Mouse (Mus musculus) adrenal gland, adult 2 months (tissue): ENCODE results near the gene Rxfp4. TPM values are rescaled to one million over a fixed set of nuclear protein-coding genes. Genes with fewer than 3 reads are reported as not detected.
"Not testable (repeated sequence)": the region's sequence is repeated elsewhere in the genome, so short reads cannot be mapped to it uniquely, and the experiment has no call there.

Source experiments
- DNase-seq: peaks from one replicate; pipeline ENCODE4 v3.0.0; 2021
- polyA plus RNA-seq: library from polyadenylated mRNA; depleted of rRNA; stranded (reverse); fragments of >200 nt; gene quantifications from 2 replicates; pipeline ENCODE4 v1.2.3, GENCODE M21; 2012; rRNA removed
- total RNA-seq, 2 experiments: library from RNA; stranded (reverse); gene quantifications; 2 replicates each; pipeline ENCODE4 v1.2.3; 2021

Gene Rxfp4
- total and polyA plus RNA-seq, 3 experiments: not detected

- DNase-seq: no peak
These were observed 43.9 kb downstream of the Rxfp4 start for GRCm38 (mm10) chr3:88609066-88609465.

- no peak for DNase-seq
These were observed 45.2 kb downstream of the Rxfp4 start for GRCm38 (mm10) chr3:88607758-88608138.

GRCm38 (mm10) chr3:88607065-88607757, 45.7 kb downstream of the Rxfp4 start:
- peak; percentile 88 for DNase-seq

GRCm38 (mm10) chr3:88605666-88606065, 47.3 kb downstream of the Rxfp4 start, which contains the start of gene Arhgef2:
Gene Arhgef2 (plus strand): TSS chr3:88605966.
- not testable (repeated sequence) for DNase-seq

- no peak for DNase-seq
These were observed 48.1 kb downstream of the Rxfp4 start for GRCm38 (mm10) chr3:88604863-88605262.

- peak; percentile 87 for DNase-seq
These were observed 49.2 kb downstream of the Rxfp4 start for GRCm38 (mm10) chr3:88603714-88604161.

- DNase-seq: no peak
These were observed 50.5 kb downstream of the Rxfp4 start for GRCm38 (mm10) chr3:88602466-88602865.

Other genes with a start within 250 kb of the Rxfp4 start
- gene Pmf1, start 242.8 kb downstream of the Rxfp4 start, total RNA-seq: 10 to 100 TPM; 31.1 to 43.0 TPM
- 75.8 and 77.4 TPM in 2 replicates for gene Pmf1, start 242.8 kb downstream of the Rxfp4 start, polyA plus RNA-seq
- 10 to 100 TPM; 51.1 to 59.4 TPM for gene Slc25a44, start 228.0 kb downstream of the Rxfp4 start, total RNA-seq
- gene Slc25a44, start 228.0 kb downstream of the Rxfp4 start, polyA plus RNA-seq: 40.7 and 40.9 TPM in 2 replicates
- 10 to 100 TPM in 1 of 2 experiments, 1 to 10 TPM in 1; 8.8 to 14.3 TPM for gene Sema4a, start 192.0 kb downstream of the Rxfp4 start, total RNA-seq
- 31.8 and 42.4 TPM in 2 replicates for gene Sema4a, start 192.0 kb downstream of the Rxfp4 start, polyA plus RNA-seq
- 100 to 1,000 TPM in 1 of 2 experiments, 10 to 100 TPM in 1; 78.2 to 158 TPM for gene Lmna, start 143.2 kb downstream of the Rxfp4 start, total RNA-seq
- 170 and 236 TPM in 2 replicates for gene Lmna, start 143.2 kb downstream of the Rxfp4 start, polyA plus RNA-seq
- 1 to 10 TPM; 2.3 to 3.2 TPM for gene Mex3a, start 120.7 kb downstream of the Rxfp4 start, total RNA-seq
- 1.7 and 2.1 TPM in 2 replicates for gene Mex3a, start 120.7 kb downstream of the Rxfp4 start, polyA plus RNA-seq
- not detected for gene Rab25, start 104.8 kb downstream of the Rxfp4 start, total RNA-seq
- 0.09 and 0.10 TPM in 2 replicates for gene Rab25, start 104.8 kb downstream of the Rxfp4 start, polyA plus RNA-seq
- gene Lamtor2, start 100.1 kb downstream of the Rxfp4 start, total RNA-seq: 100 to 1,000 TPM; 153 to 154 TPM
- gene Lamtor2, start 100.1 kb downstream of the Rxfp4 start, polyA plus RNA-seq: 107 and 117 TPM in 2 replicates
- gene Ubqln4, start 99.4 kb downstream of the Rxfp4 start, total RNA-seq: 100 to 1,000 TPM in 1 of 2 experiments, 10 to 100 TPM in 1; 61.1 to 100 TPM
- 77.9 and 96.2 TPM in 2 replicates for gene Ubqln4, start 99.4 kb downstream of the Rxfp4 start, polyA plus RNA-seq
- 100 to 1,000 TPM; 178 to 218 TPM for gene Ssr2, start 77.3 kb downstream of the Rxfp4 start, total RNA-seq
- 110 and 151 TPM in 2 replicates for gene Ssr2, start 77.3 kb downstream of the Rxfp4 start, polyA plus RNA-seq
- 10 to 100 TPM; 26.3 to 33.3 TPM for gene Arhgef2, start 47.2 kb downstream of the Rxfp4 start, total RNA-seq
- 35.9 and 37.5 TPM in 2 replicates for gene Arhgef2, start 47.2 kb downstream of the Rxfp4 start, polyA plus RNA-seq
- 10 to 100 TPM; 43.2 to 67.9 TPM for gene Khdc4, start 32.7 kb upstream of the Rxfp4 start, total RNA-seq
- 55.7 and 61.4 TPM in 2 replicates for gene Khdc4, start 32.7 kb upstream of the Rxfp4 start, polyA plus RNA-seq
- 10 to 100 TPM; 49.2 to 58.9 TPM for gene Rit1, start 63.7 kb upstream of the Rxfp4 start, total RNA-seq
- 41.4 and 41.5 TPM in 2 replicates for gene Rit1, start 63.7 kb upstream of the Rxfp4 start, polyA plus RNA-seq
- 10 to 100 TPM; 10.1 to 15.1 TPM for gene Syt11, start 122.0 kb upstream of the Rxfp4 start, total RNA-seq
- 5.1 and 5.7 TPM in 2 replicates for gene Syt11, start 122.0 kb upstream of the Rxfp4 start, polyA plus RNA-seq
- 10 to 100 TPM; 25.8 to 27.4 TPM for gene Gon4l, start 182.1 kb upstream of the Rxfp4 start, total RNA-seq
- gene Gon4l, start 182.1 kb upstream of the Rxfp4 start, polyA plus RNA-seq: 9.1 and 9.7 TPM in 2 replicates